Mouse (Mus musculus): Measurements from ENCODE around the gene Crip3. TPM values are rescaled to one million over a fixed set of nuclear protein-coding genes. Genes with fewer than 3 reads are reported as not detected.

The Crip3 gene
- 1 to 10 TPM; 3.7 to 4.3 TPM for total RNA-seq (2021)
- long read RNA-seq, experiment 1, partial matches to known transcripts: 2 of 3 reads
- long read RNA-seq, experiment 1, other reads (novel, unspliced or antisense): 1 of 3 reads
- long read RNA-seq, experiment 2, partial matches to known transcripts: 1 of 3 reads
- long read RNA-seq, experiment 2, other reads (novel, unspliced or antisense): 2 of 3 reads

GRCm38 (mm10) chr17:46428761-46429414, at the start of gene Crip3:
TSS of gene Crip3 (plus strand) at chr17:46428926.
- no peak for DNase-seq (ENCODE audit: low spot score in 2 of 2)

GRCm38 (mm10) chr17:46383294-46384060, 45.2 kb upstream of the Crip3 start, which contains the start of gene Zfp318:
TSS of gene Zfp318 (plus strand) at chr17:46383731.
- DNase-seq (ENCODE audit: low spot score in 2 of 2): peak; percentile 97

- peak in 1 of 2 experiments; percentile 12 for DNase-seq (ENCODE audit: low spot score in 2 of 2)
Measured at GRCm38 (mm10) chr17:46384061-46384801, 44.5 kb upstream of the Crip3 start.

- DNase-seq (ENCODE audit: low spot score in 2 of 2): no peak
Measured at GRCm38 (mm10) chr17:46388200-46388599, 40.5 kb upstream of the Crip3 start.

- peak; percentile 16 to 33 for DNase-seq (ENCODE audit: low spot score in 2 of 2)
Measured at GRCm38 (mm10) chr17:46393012-46393411, 35.7 kb upstream of the Crip3 start.

- DNase-seq (ENCODE audit: low spot score in 2 of 2): no peak
Measured at GRCm38 (mm10) chr17:46394631-46395030, 34.1 kb upstream of the Crip3 start.

- no peak for DNase-seq (ENCODE audit: low spot score in 2 of 2)
Measured at GRCm38 (mm10) chr17:46408478-46408877, 20.2 kb upstream of the Crip3 start.

GRCm38 (mm10) chr17:46418628-46419027, 10.1 kb upstream of the Crip3 start:
- no peak for DNase-seq (ENCODE audit: low spot score in 2 of 2)

GRCm38 (mm10) chr17:46419717-46420116, 9.0 kb upstream of the Crip3 start:
- no peak for DNase-seq (ENCODE audit: low spot score in 2 of 2)

- no peak for DNase-seq (ENCODE audit: low spot score in 2 of 2)
Measured at GRCm38 (mm10) chr17:46426496-46426895, 2.2 kb upstream of the Crip3 start.

GRCm38 (mm10) chr17:46433627-46434026, 4.9 kb downstream of the Crip3 start:
- DNase-seq (ENCODE audit: low spot score in 2 of 2): no peak

GRCm38 (mm10) chr17:46436672-46437366, 8.1 kb downstream of the Crip3 start:
- no peak for DNase-seq (ENCODE audit: low spot score in 2 of 2)

- DNase-seq (ENCODE audit: low spot score in 2 of 2): no peak
Measured at GRCm38 (mm10) chr17:46438298-46438873, 9.7 kb downstream of the Crip3 start, which contains the start of gene Slc22a7. TSS of gene Slc22a7 (minus strand) at chr17:46438457.

GRCm38 (mm10) chr17:46439176-46439575, 10.4 kb downstream of the Crip3 start:
- no peak for DNase-seq (ENCODE audit: low spot score in 2 of 2)

GRCm38 (mm10) chr17:46444839-46445579, 16.3 kb downstream of the Crip3 start:
- no peak for DNase-seq (ENCODE audit: low spot score in 2 of 2)

GRCm38 (mm10) chr17:46446264-46446663, 17.5 kb downstream of the Crip3 start:
- DNase-seq (ENCODE audit: low spot score in 2 of 2): no peak

GRCm38 (mm10) chr17:46452683-46453082, 24.0 kb downstream of the Crip3 start:
- DNase-seq (ENCODE audit: low spot score in 2 of 2): no peak

- DNase-seq (ENCODE audit: low spot score in 2 of 2): no peak
Measured at GRCm38 (mm10) chr17:46453302-46453948, 24.7 kb downstream of the Crip3 start.

- no peak for DNase-seq (ENCODE audit: low spot score in 2 of 2)
Measured at GRCm38 (mm10) chr17:46453970-46454411, 25.3 kb downstream of the Crip3 start.
